Mouse (Mus musculus): Measurements from ENCODE around the gene Prune1. TPM values are rescaled to one million over a fixed set of nuclear protein-coding genes. Genes with fewer than 3 reads are reported as not detected.
"Not testable (repeated sequence)": the region's sequence is repeated elsewhere in the genome, so short reads cannot be mapped to it uniquely, and the experiment has no call there.

The Prune1 gene
- polyA plus RNA-seq, 1 experiment from 2014 or later, result 24.2 TPM

- Histone ChIP-seq H3K36me3 (ENCODE audit: control insufficient read depth, insufficient read depth, low read length) (peaks cover 57% of the 10 kb centered on the region), H3K4me1 (ENCODE audit: control insufficient read depth, insufficient read depth, low read length) (peaks cover 9% of the 10 kb centered on the region), H3K27me3 (replicated peaks; ENCODE audit: control insufficient read depth, insufficient read depth, low read length) (no peaks in the 10 kb centered on the region), H3K27ac (replicated peaks; ENCODE audit: low read depth, low read length) (no peak overlapping the region), H3K9me3 (ENCODE audit: control insufficient read depth, low read length) (no peaks in the 10 kb centered on the region), H3K4me3 (ENCODE audit: low read depth, low read length) (no peak overlapping the region), H3K9ac (ENCODE audit: low read depth, low read length) (no peak overlapping the region), H3K4me2 (ENCODE audit: low read depth, low read length) (no peak overlapping the region)
- 43% methylated on average over 6 of the region's 6 CpGs for WGBS
- DNase-seq (ENCODE audit: low spot score) (peak; percentile 40), ATAC-seq (ENCODE audit: low read depth) (no peak)
These were observed 57.6 kb downstream of the Prune1 start for GRCm38 (mm10) chr3:95224295-95224694.

- no peak for DNase-seq (ENCODE audit: low spot score)
- no peak overlapping the region for H3K9ac ChIP-seq (ENCODE audit: low read depth, low read length)
- H3K36me3 ChIP-seq (ENCODE audit: control insufficient read depth, insufficient read depth, low read length), result peaks cover 62% of the 10 kb centered on the region
- no peak overlapping the region for H3K4me2 ChIP-seq (ENCODE audit: low read depth, low read length)
- ATAC-seq (ENCODE audit: low read depth), result no peak
- WGBS, result 94% methylated on average over 2 of the region's 2 CpGs
- no peak overlapping the region for H3K27ac ChIP-seq (replicated peaks; ENCODE audit: low read depth, low read length)
- no peaks in the 10 kb centered on the region for H3K27me3 ChIP-seq (replicated peaks; ENCODE audit: control insufficient read depth, insufficient read depth, low read length)
- no peak overlapping the region for H3K4me3 ChIP-seq (ENCODE audit: low read depth, low read length)
- H3K4me1 ChIP-seq (ENCODE audit: control insufficient read depth, insufficient read depth, low read length), result peaks cover 9% of the 10 kb centered on the region
- no peaks in the 10 kb centered on the region for H3K9me3 ChIP-seq (ENCODE audit: control insufficient read depth, low read length)
These were observed 58.8 kb downstream of the Prune1 start for GRCm38 (mm10) chr3:95223041-95223440.

GRCm38 (mm10) chr3:95218466-95219137 is 63.3 kb downstream of the Prune1 start:
- DNase-seq (ENCODE audit: low spot score), result no peak
- Histone ChIP-seq H3K4me2 (ENCODE audit: low read depth, low read length) (peak overlapping the region; percentile 70), H3K27me3 (replicated peaks; ENCODE audit: control insufficient read depth, insufficient read depth, low read length) (no peaks in the 10 kb centered on the region), H3K4me1 (ENCODE audit: control insufficient read depth, insufficient read depth, low read length) (peaks cover 4% of the 10 kb centered on the region), H3K4me3 (ENCODE audit: low read depth, low read length) (peak overlapping the region; percentile 84), H3K27ac (replicated peaks; ENCODE audit: low read depth, low read length) (peak overlapping the region; percentile 100), H3K36me3 (ENCODE audit: control insufficient read depth, insufficient read depth, low read length) (peaks cover 66% of the 10 kb centered on the region), H3K9ac (ENCODE audit: low read depth, low read length) (peak overlapping the region; percentile 96), H3K9me3 (ENCODE audit: control insufficient read depth, low read length) (no peaks in the 10 kb centered on the region)
- no peak for ATAC-seq (ENCODE audit: low read depth)
- WGBS, result 72% methylated on average over 6 of the region's 6 CpGs

- H3K27ac ChIP-seq (replicated peaks; ENCODE audit: low read depth, low read length), result peak within 1 kb of the TSS; percentile 100
- peak within 1 kb of the TSS; percentile 84 for H3K4me3 ChIP-seq (ENCODE audit: low read depth, low read length)
- H3K9me3 ChIP-seq (ENCODE audit: control insufficient read depth, low read length), result no peaks in the 10 kb centered on the region
- ATAC-seq (ENCODE audit: low read depth) (peak; percentile 93), DNase-seq (ENCODE audit: low spot score) (peak; percentile 97)
- no peaks in the 10 kb centered on the region for H3K27me3 ChIP-seq (replicated peaks; ENCODE audit: control insufficient read depth, insufficient read depth, low read length)
- H3K9ac ChIP-seq (ENCODE audit: low read depth, low read length), result peak within 1 kb of the TSS; percentile 96
- peaks cover 4% of the 10 kb centered on the region for H3K4me1 ChIP-seq (ENCODE audit: control insufficient read depth, insufficient read depth, low read length)
- peak within 1 kb of the TSS; percentile 70 for H3K4me2 ChIP-seq (ENCODE audit: low read depth, low read length)
- under 1% methylated on average over 55 of the region's 56 CpGs for WGBS
- peaks cover 56% of the 10 kb centered on the region for H3K36me3 ChIP-seq (ENCODE audit: control insufficient read depth, insufficient read depth, low read length)
These were observed 64.4 kb downstream of the Prune1 start, which contains the start of gene Gabpb2 for GRCm38 (mm10) chr3:95217255-95218134. Gene Gabpb2 (minus strand): TSS chr3:95217916.

- ATAC-seq (ENCODE audit: low read depth) (peak; percentile 42), DNase-seq (ENCODE audit: low spot score) (no peak)
- H3K4me2 ChIP-seq (ENCODE audit: low read depth, low read length), result peak overlapping the region; percentile 70
- no peaks in the 10 kb centered on the region for H3K27me3 ChIP-seq (replicated peaks; ENCODE audit: control insufficient read depth, insufficient read depth, low read length)
- 12% methylated on average over 4 of the region's 4 CpGs for WGBS
- peak overlapping the region; percentile 100 for H3K27ac ChIP-seq (replicated peaks; ENCODE audit: low read depth, low read length)
- H3K4me1 ChIP-seq (ENCODE audit: control insufficient read depth, insufficient read depth, low read length), result peaks cover 4% of the 10 kb centered on the region
- H3K36me3 ChIP-seq (ENCODE audit: control insufficient read depth, insufficient read depth, low read length), result peaks cover 50% of the 10 kb centered on the region
- H3K9me3 ChIP-seq (ENCODE audit: control insufficient read depth, low read length), result no peaks in the 10 kb centered on the region
- peak overlapping the region; percentile 96 for H3K9ac ChIP-seq (ENCODE audit: low read depth, low read length)
- H3K4me3 ChIP-seq (ENCODE audit: low read depth, low read length), result peak overlapping the region; percentile 84
These were observed 65.1 kb downstream of the Prune1 start for GRCm38 (mm10) chr3:95216655-95217254.

GRCm38 (mm10) chr3:95213609-95213975 is 68.3 kb downstream of the Prune1 start:
- no peak overlapping the region for H3K9ac ChIP-seq (ENCODE audit: low read depth, low read length)
- H3K27me3 ChIP-seq (replicated peaks; ENCODE audit: control insufficient read depth, insufficient read depth, low read length), result no peaks in the 10 kb centered on the region
- WGBS, result 90% methylated on average over 1 of the region's 1 CpGs
- ATAC-seq (ENCODE audit: low read depth) (no peak), DNase-seq (ENCODE audit: low spot score) (no peak)
- H3K9me3 ChIP-seq (ENCODE audit: control insufficient read depth, low read length), result no peaks in the 10 kb centered on the region
- H3K4me3 ChIP-seq (ENCODE audit: low read depth, low read length), result no peak overlapping the region
- H3K36me3 ChIP-seq (ENCODE audit: control insufficient read depth, insufficient read depth, low read length), result peaks cover 46% of the 10 kb centered on the region
- no peak overlapping the region for H3K27ac ChIP-seq (replicated peaks; ENCODE audit: low read depth, low read length)
- H3K4me1 ChIP-seq (ENCODE audit: control insufficient read depth, insufficient read depth, low read length), result peaks cover 4% of the 10 kb centered on the region
- no peak overlapping the region for H3K4me2 ChIP-seq (ENCODE audit: low read depth, low read length)

- not testable (repeated sequence) for H3K9ac ChIP-seq (ENCODE audit: low read depth, low read length); ATAC-seq (ENCODE audit: low read depth); H3K27me3 ChIP-seq (replicated peaks; ENCODE audit: control insufficient read depth, insufficient read depth, low read length); H3K4me3 ChIP-seq (ENCODE audit: low read depth, low read length); H3K4me2 ChIP-seq (ENCODE audit: low read depth, low read length); H3K27ac ChIP-seq (replicated peaks; ENCODE audit: low read depth, low read length); H3K9me3 ChIP-seq (ENCODE audit: control insufficient read depth, low read length); DNase-seq (ENCODE audit: low spot score); H3K4me1 ChIP-seq (ENCODE audit: control insufficient read depth, insufficient read depth, low read length)
- WGBS, result 87% methylated on average over 9 of the region's 10 CpGs
- H3K36me3 ChIP-seq (ENCODE audit: control insufficient read depth, insufficient read depth, low read length), result peaks cover 51% of the 10 kb centered on the region
These were observed 68.8 kb downstream of the Prune1 start for GRCm38 (mm10) chr3:95212889-95213608.

GRCm38 (mm10) chr3:95210585-95210984 is 71.3 kb downstream of the Prune1 start:
- Histone ChIP-seq H3K27me3 (replicated peaks; ENCODE audit: control insufficient read depth, insufficient read depth, low read length) (no peaks in the 10 kb centered on the region), H3K36me3 (ENCODE audit: control insufficient read depth, insufficient read depth, low read length) (peaks cover 64% of the 10 kb centered on the region), H3K9me3 (ENCODE audit: control insufficient read depth, low read length) (no peaks in the 10 kb centered on the region), H3K27ac (replicated peaks; ENCODE audit: low read depth, low read length) (no peak overlapping the region), H3K9ac (ENCODE audit: low read depth, low read length) (no peak overlapping the region), H3K4me3 (ENCODE audit: low read depth, low read length) (no peak overlapping the region), H3K4me2 (ENCODE audit: low read depth, low read length) (no peak overlapping the region), H3K4me1 (ENCODE audit: control insufficient read depth, insufficient read depth, low read length) (no peaks in the 10 kb centered on the region)
- no peak for ATAC-seq (ENCODE audit: low read depth)
- WGBS, result 81% methylated on average over 2 of the region's 2 CpGs
- no peak for DNase-seq (ENCODE audit: low spot score)

All from embryonic facial prominence, embryonic 14.5 days (tissue).